Mouse (Mus musculus) thymus, postnatal 4 days (tissue): ENCODE measurements around the gene Cul1.

Source experiments
- DNase-seq: peaks from one replicate; pipeline ENCODE4 v3.0.0; 2021

Gene Cul1

GRCm38 (mm10) chr6:47494562-47494961, 41.4 kb downstream of the Cul1 start:
- DNase-seq, result no peak

GRCm38 (mm10) chr6:47520030-47520429, 66.8 kb downstream of the Cul1 start:
- no peak for DNase-seq

GRCm38 (mm10) chr6:47522431-47522830, 69.2 kb downstream of the Cul1 start:
- no peak for DNase-seq

GRCm38 (mm10) chr6:47525041-47525440, 71.8 kb downstream of the Cul1 start:
- DNase-seq, result no peak

- DNase-seq, result no peak
These were observed 73.2 kb downstream of the Cul1 start for GRCm38 (mm10) chr6:47526446-47526845.

GRCm38 (mm10) chr6:47527129-47527528, 73.9 kb downstream of the Cul1 start:
- DNase-seq, result no peak

GRCm38 (mm10) chr6:47527655-47528054, 74.5 kb downstream of the Cul1 start:
- DNase-seq, result no peak

GRCm38 (mm10) chr6:47532547-47532946, 79.3 kb downstream of the Cul1 start:
- no peak for DNase-seq

- no peak for DNase-seq
These were observed 82.1 kb downstream of the Cul1 start for GRCm38 (mm10) chr6:47535333-47535732.

GRCm38 (mm10) chr6:47552280-47552679, 99.1 kb downstream of the Cul1 start:
- no peak for DNase-seq

GRCm38 (mm10) chr6:47559287-47559686, 106.1 kb downstream of the Cul1 start:
- DNase-seq, result no peak

- no peak for DNase-seq
These were observed 107.2 kb downstream of the Cul1 start for GRCm38 (mm10) chr6:47560407-47560806.

- DNase-seq, result no peak
These were observed 107.6 kb downstream of the Cul1 start for GRCm38 (mm10) chr6:47560846-47561245.

GRCm38 (mm10) chr6:47561426-47561825, 108.2 kb downstream of the Cul1 start:
- DNase-seq, result no peak

GRCm38 (mm10) chr6:47565326-47566035, 112.3 kb downstream of the Cul1 start:
- no peak for DNase-seq

- DNase-seq, result no peak
These were observed 119.7 kb downstream of the Cul1 start for GRCm38 (mm10) chr6:47572887-47573286.
